Mouse (Mus musculus) heart, postnatal 36 days (tissue): ENCODE data around the gene 2310061I04Rik. TPM values are rescaled to one million over a fixed set of nuclear protein-coding genes. Genes with fewer than 3 reads are reported as not detected.
"Not testable (repeated sequence)": the region's sequence is repeated elsewhere in the genome, so short reads cannot be mapped to it uniquely, and the experiment has no call there.

Experiments
- DNase-seq, 2 experiments: peaks; one replicate each; pipeline ENCODE4 v3.0.0; 2021 to 2022
- intact Hi-C: fragments of 180-260 bp; cut with DNase I; formaldehyde crosslinking; loops from one replicate; pipeline ENCODE4 v1.15.1; 2025
- total RNA-seq, 2 experiments: library from RNA; stranded (reverse); gene quantifications; 2 replicates each; pipeline ENCODE4 v1.2.3; 2021

The 2310061I04Rik gene
- total RNA-seq, result 100 to 1,000 TPM; 109 to 112 TPM

DNA sequence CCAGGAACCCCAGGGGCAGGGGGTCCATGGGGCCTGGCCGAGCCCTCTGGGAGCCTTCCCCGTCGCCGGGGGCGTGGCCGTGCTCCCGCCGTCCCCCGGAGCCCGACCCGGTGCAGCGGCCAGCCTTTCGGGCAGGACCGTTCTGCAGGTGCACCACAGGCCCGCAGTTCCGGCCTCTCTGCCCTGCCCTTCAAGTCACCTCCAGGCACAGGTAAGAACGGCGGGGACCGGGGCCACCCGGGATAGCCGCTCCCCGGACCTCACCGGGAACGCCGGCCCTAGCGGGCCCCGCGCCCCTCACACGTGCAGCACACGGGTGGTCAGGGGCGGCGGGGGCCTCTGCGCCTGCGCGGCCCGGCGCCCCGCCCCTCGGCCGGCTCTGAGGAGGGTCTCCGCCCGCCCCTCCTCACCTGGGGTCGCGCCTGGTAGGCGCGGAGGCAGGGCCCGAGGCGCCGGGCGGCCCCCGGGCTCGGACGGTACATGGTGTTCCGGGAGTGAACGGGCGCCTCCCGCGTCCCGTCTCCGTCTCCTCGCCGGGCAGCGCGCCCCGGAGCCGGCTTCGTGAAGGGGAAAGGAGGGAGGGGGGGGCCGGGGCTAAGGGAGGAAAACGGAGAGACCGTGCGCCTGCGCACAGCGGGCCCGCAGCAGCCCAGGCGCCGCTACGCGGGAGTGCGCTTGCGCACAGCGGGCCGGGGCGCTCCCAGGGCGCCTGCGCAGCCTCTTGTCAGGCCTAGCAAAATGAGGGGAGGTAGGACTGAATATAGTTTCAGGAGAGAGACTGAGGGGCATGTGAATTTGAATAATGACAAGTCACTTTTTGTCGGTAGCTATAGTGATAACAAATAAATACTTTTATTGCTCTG lies at the start of gene 2310061I04Rik:
Gene 2310061I04Rik (minus strand): TSS at position 651 of the 863 bp plus-strand sequence.
- peak; percentile 91 to 92 for DNase-seq
- intact Hi-C loops, result loop anchor here (1.0 kb wide), 1 partner anchor 16 kb away; no protein-coding TSS in a partner anchor

DNA sequence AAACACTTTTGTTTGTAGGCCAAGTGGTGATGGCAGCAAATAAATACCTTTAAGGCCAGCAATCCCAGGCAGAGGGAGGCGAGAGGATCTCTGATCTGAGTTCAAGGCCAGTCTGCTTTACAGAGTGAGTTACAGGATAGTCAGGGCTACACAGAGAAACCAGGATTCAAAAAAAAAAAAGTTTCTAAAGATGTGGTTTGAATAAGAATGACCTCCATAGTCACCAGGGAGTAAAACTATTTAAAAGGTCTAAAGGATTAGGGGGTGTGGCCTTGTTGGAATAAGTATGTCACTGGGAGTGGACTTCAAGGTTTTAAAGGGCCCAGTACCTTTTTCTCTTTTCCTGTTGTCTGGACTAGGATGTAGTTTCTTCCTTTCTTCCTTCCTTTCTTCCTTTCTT lies 42.7 kb upstream of the 2310061I04Rik start:
- no peak for DNase-seq
- intact Hi-C loops, result loop anchor here (5.0 to 10.0 kb wide), 4 partner anchors 95 to 252 kb away; partner anchors contain the start of genes H2-T23 and H2-T3

DNA sequence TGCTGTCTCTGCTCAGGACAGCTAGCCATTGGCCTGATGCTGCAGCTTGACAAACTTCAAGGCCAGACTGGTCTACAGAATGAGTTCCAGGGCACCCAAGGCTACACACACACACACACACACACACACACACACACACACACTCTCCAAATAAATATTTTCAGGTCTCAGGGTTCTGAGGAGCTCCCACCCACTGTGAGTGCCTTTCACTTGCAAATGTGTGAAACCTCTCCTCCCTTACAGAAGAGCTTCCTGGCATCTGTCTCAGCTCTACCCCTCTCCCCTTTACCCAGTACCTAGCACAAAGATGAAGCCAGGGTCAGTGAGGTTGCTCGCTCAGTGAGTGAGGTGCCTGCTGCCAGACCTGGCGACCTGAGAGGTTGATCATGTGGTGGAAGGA lies 41.9 kb upstream of the 2310061I04Rik start:
- intact Hi-C loops, result loop anchor here (5.0 to 10.0 kb wide), 4 partner anchors 96 to 253 kb away; partner anchors contain the start of genes H2-T23 and H2-T3

DNA sequence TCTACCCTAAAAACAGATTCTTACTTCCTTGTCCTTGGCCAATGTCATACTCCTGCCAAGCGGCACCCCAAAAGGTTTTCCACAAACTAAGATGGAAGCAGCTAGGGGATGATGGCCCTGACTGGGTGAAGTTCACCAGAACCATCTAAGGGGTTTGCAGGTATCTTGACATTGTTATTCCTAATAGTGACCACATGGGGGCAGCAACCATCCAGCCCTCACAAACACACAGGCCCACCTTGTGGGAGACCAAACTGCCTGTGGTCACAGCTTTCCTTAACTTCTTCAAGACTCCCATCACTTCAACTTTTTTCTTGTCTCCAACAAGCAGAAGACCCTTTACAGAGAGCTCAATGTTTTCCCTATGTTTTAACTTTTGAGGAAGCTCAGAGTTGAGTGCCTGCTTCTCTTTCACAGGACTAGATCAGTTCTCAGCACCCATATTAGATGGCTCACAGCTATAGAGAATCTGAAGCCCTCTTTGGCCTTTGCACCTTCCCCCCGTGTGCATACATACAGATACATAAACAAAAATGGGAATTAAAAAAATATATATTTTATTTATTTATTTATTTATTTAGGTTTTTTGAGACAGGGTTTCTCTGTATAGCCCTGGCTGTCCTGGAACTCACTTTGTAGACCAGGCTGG lies 40.6 kb upstream of the 2310061I04Rik start:
- intact Hi-C loops, result loop anchor here (1.0 to 10.0 kb wide), 5 partner anchors 55 to 254 kb away; partner anchors contain the start of genes H2-T23 and H2-T3
- DNase-seq, result peak; percentile 31 to 52

More for the DNA sequence above, 41.9 kb upstream of the 2310061I04Rik start:
- no peak for DNase-seq

DNA sequence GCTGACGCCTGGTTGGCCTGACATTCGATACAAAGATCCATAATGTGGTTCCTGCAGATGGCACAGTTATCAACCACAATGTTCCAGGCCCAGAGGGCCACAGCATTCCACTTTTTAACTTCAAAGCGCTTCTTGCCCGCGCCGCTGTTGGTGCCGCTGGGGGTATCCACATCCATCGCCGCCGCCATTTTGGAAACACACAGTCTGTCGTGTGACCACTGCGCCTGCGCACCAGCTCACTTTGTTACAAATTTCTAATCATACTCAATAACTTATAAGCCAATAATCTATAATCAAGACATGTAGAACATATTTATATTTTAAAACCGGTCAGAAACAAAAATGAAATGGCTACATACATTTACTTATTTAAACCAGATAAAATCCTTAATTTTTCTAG lies 38.5 kb upstream of the 2310061I04Rik start:
- intact Hi-C loops, result loop anchor here (5.0 to 10.0 kb wide), 4 partner anchors 99 to 257 kb away; partner anchors contain the start of genes H2-T23 and H2-T3
- not testable (repeated sequence) for DNase-seq

DNA sequence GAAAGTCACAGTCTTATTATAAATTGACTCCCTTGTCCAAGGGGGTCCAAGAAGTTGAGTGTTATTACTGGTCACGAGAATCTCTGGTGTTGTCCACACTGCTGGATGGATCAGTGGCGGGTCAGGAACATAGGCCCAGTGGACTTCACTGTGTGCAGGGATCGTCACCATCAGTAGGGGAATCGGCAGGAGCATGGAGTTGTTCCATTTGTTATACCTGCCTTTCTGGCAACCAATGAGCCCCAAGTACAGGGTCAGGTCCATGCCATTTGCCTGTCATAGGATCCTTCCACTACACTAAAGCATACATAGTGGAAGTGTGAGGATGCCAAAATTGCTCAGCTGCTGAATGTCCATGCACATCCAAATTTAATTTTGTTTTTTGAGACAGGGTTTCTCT lies 35.4 kb upstream of the 2310061I04Rik start:
- intact Hi-C loops, result loop anchor here (10.0 kb wide), 2 partner anchors 102 to 132 kb away; partner anchors contain the start of gene H2-T23
- no peak for DNase-seq

DNA sequence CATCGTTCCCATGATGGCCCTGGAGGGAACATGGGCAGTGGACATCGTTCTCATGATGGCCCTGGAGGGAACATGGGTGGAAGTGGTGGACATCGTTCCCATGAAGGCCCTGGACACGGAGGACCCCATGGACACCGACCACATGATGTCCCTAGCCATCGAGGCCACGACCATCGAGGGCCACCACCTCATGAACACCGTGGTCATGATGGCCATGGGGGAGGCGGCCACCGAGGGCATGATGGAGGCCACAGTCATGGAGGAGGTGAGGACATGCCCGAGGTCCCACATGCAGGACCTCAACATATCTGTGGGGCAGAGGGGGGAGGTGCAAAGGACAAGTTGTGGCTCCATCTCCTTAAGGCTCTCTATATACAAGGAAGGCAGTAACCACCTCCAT lies 33.4 kb upstream of the 2310061I04Rik start:
- intact Hi-C loops, result loop anchor here (10.0 kb wide), 2 partner anchors 104 to 134 kb away; partner anchors contain the start of gene H2-T23
- DNase-seq, result no peak

DNA sequence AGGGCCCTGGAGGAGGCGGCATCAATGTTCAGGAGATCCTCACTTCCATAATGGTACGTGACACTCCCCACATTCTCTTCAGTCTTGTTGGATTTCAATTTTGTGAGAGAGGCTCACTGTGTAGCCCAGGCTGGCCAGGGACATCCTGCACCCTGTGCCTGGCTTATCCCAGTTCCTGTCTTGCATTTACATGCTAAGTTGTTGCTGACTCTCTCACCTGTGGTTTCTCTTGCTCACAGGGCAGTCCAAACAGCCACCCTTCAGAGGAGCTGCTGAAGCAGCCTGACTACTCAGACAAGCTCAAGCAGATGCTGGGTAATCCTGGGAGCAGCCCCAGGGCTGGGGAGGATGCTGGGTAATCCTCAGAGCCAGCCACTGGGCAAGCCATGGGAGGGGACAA lies 32.3 kb upstream of the 2310061I04Rik start:
- intact Hi-C loops, result no loop called here
- no peak for DNase-seq

DNA sequence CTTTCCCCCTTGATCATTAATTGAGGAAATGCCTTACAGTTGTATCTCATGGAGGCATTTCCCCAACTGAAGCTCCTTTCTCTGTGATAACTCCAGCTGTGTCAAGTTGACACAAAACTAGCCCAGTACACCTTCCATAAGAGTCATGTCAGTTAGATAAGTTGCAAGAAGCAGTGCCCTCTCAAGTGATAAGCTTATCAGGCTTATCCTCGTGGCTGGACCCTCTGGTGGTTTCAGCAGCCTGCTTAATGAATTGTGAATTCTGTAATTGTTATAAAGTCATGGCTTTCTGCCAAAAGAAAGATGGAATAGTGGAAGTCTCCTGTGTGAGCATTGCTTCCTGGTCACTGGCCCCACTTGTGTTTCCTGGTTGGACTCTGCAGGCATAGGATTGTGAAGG lies 30.2 kb upstream of the 2310061I04Rik start:
- no peak for DNase-seq
- intact Hi-C loops, result no loop called here

DNA sequence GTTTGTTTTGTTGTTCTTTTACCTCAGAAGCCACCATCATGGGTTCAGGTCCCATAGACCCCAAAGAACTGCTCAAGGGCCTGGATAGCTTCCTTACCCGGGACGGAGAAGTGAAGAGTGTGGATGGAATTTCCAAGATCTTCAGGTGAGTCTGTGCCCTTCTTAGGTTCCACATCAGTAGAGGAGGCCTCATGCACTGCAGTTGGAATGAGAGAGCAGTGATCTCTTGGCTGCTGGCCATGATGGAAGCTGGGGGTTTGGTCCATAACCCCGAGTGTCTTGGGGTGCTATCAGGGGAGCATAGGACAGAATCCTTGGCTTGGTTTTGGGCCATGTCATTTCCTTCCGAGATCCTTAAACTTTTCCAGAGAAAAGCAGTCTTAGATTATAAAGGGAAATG lies 26.1 kb upstream of the 2310061I04Rik start:
- DNase-seq, result no peak
- intact Hi-C loops, result loop anchor here (5.0 kb wide), 1 partner anchor 59 kb away; the partner anchor contains the start of gene Prr3

DNA sequence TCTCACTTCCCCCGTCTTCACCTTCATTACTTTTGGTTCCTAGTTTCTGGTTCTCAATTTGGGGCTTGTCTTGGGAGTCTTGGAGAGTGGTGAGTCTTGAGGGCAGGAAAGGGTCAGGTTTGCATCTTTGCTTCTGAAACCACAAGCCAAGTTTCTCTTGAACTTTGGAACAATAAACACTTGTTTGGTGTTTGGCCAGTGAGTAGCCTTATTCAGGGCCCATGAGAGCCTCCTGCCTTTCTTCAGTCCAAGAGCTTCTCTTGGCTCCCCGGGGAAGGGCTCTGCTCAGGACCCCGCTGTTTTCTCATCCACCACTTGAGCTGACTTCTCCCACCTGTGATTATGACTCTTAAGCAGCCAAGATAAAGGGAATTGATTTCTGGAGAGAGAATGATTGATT lies 25.3 kb upstream of the 2310061I04Rik start:
- intact Hi-C loops, result loop anchor here (5.0 kb wide), 1 partner anchor 60 kb away; the partner anchor contains the start of gene Prr3
- DNase-seq, result no peak

DNA sequence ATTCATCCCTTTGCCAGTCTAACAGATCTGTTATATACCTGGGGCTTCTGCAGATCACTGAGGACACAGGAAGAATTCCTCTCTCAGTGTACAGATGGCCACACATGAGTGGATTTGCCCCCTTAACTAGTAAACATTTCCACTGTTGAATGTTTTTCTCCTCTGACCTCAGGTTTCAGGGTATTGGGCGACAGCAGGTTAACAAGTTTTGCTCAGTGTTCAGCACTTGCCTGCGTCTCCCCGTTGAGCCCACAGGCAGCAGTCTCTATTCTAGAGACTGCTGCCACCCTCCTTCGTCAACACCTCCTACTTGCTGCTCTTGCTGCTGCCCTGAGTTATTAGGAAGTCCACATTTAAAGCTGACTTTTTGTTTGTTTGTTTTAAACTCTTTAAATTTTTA lies 24.5 kb upstream of the 2310061I04Rik start:
- no peak for DNase-seq
- intact Hi-C loops, result loop anchor here (5.0 kb wide), 1 partner anchor 61 kb away; the partner anchor contains the start of gene Prr3

DNA sequence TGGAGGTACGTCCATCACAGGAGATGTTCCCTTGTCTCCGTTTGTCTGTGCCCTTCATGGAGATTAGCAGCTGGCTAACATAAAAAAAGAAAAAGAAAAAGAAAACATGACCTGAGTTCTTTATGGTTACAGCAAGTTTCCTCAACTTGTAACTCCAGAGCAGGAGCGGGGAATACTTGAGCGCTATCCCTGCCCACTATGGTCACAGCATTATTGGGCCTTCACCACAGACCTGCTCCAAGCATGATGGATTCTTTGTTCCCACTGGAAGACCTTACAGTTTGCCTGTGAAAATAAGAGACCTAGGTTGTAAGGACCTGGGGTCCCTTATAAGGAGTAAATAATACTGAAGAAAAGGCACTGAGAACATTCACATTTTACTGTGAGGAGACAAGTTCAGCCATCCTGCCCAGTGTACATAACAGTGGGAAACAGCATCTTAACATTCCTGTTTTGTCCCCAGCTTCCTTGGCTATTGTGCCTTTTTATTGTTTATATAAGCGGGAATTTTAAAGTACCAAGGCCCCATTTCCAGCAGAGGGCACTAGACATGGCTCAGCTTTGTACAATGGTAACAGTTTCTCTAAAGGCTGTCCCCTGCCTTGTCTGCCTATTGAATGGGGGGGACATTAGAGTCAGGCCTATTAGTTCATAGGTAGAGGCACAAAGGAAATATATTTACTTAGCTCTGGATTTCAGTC lies 23.8 kb upstream of the 2310061I04Rik start:
- no peak for DNase-seq
- intact Hi-C loops, result loop anchor here (5.0 kb wide), 1 partner anchor 61 kb away; the partner anchor contains the start of gene Prr3

DNA sequence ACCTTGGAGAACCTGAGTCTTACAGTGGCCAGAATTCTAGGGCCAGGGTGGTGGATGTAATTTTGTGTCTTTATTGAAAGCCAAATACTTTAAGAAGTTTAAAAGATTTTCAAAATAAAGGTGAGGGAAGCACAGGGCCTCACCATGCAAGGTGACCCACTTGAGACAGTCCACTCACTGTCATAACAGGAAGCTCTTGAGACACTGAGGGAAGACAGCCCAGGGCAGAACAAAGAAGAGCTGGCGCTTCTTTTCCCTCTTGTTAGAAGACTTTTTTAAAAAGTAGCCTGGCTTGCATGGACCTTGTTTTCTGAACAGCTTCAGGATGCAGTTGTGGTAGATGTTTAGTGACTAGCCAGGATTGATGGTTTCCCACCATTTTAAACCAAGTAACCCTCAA lies 23.2 kb upstream of the 2310061I04Rik start:
- no peak for DNase-seq
- intact Hi-C loops, result loop anchor here (5.0 kb wide), 1 partner anchor 62 kb away; the partner anchor contains the start of gene Prr3

DNA sequence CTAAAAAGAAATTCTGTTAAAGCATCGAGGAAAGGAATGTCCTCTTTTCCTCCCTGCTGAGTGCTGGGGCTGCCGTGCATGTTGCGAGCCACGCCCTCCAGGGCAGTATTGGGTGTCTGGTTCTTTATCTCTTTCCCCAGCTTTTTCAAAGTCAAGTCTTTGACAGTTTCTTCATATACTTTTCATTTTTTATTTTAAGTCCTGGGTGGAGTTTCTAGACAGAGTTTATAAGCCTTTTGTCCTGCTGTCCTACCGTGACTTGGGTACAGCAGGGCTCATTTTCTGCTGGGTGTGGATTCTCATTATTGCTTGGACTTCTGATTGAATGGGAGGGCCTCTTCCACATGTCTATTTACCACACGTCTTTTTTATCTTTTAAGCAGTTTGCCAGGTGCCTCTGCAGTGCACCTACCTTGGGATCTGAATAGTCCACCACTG lies 22.7 kb upstream of the 2310061I04Rik start:
- no peak for DNase-seq

DNA sequence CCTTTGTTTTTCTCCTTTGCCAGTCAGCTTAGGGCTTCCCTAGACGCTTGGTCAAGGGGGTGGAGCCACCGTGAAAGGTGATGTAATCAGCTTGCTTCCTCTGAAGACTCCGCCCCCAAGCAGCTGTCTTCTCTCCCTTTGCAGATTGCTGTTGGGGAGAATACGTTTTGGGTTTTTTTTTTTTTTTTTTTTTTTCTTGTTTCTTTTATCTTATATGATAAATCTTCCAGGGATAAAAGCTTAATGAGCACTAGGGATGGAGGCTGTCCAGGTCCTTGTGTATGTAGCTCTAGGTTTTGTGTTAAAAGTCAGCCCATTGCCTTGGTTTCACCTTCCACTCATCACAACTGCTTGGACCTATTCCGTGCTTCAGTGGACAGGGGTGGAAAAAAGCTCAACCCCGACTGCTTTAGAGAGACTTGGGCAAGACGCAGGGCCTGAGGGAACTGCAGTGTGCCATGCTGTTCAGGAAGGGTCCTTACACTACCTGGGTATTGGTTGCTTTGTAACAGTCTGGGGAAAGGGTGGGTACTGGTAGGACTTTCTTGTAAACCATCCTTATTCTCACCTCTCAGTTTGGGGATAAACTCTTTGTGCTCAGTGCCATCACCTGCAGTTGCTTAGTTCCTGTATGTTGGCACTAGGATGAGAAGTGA lies 22.0 kb upstream of the 2310061I04Rik start:
- intact Hi-C loops, result no loop called here
- DNase-seq, result peak; percentile 90 to 94

More for the DNA sequence above, 22.7 kb upstream of the 2310061I04Rik start:
- intact Hi-C loops, result loop anchor here (5.0 kb wide), 1 partner anchor 62 kb away; the partner anchor contains the start of gene Prr3

DNA sequence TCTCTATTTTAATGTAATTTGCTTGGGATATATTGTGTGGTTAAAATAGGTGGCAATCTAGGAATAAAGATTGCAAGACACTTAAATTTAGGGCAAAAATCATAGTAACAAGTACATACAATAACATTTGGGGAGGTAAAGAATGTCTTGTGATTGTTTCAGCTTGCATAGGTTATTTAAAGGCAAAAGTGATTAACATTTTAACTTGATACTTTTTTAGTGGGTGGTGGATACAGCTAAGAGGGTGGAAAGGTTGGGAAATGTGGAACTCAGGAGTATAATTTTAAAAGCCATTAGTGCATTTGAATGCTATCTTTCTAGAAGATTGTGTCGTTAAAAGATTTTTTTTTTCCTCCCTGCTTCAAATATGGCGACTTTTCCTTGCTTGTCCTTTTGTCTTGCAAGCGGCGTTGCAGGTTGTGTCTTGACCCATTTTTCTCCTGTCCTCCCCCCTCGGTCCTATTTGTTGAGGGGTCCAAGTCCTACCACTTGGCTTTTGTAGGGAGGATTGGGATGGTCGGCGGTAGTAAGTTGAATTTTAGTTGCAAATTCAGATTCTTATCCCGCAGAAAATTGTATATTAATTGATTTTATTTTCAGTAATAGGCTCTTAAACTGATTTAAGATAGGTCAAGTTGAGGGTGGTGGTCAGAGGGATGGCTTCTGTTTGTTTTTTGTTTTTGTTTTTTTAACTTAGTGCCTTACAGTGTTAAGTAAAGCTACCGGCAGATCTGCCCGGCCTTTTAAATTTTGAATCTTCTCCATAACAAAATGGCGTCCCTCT lies 21.2 kb upstream of the 2310061I04Rik start:
- intact Hi-C loops, result no loop called here
- peak; percentile 53 to 62 for DNase-seq

DNA sequence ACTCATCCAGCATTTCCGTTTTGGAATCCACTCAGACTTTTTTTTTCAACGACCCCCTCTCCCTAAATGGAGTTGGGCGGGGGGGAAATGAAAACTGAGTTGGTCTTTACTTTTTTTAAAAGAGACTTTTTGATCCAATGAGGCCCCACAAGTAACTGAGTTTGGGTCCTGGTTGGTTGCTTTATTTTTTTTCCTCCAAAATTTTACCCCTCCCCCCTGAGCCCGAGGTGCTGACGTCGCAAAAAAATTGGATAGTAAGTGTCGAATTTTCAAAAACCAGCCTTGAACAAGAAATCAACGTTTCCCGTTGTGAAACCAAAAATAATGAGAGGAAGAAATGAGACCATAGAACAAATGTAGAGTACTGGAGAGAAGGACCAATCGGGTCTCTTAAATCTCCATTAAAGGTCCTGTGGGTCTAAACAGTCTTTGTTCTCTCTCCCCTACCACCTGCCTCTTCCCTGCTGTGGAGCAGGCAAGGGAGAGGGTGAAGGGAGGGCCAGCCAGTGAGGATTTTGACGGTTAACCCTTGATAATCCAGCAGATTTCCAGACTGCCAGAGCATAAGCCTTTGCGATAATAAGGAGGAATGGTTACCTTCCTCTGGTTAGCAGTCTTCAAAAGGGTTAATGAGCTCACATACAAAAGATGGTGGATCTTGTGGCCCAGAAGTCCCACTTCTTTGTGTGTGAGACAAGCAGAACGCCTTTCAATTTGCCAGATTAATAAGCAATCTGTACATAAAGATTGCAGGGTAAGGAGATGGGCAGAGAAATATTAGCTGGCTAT lies 20.4 kb upstream of the 2310061I04Rik start:
- intact Hi-C loops, result loop anchor here (2.0 kb wide), 2 partner anchors 51 to 81 kb away; no protein-coding TSS in a partner anchor
- peak; percentile 46 to 59 for DNase-seq
